Mouse (Mus musculus) forebrain, postnatal 0 days (tissue): ENCODE measurements around the gene Klrb1b. TPM values are rescaled to one million over a fixed set of nuclear protein-coding genes. Genes with fewer than 3 reads are reported as not detected.

Experiments
- ATAC-seq: fragments of 200-750 bp; cut with Nextera tagmentation; 2 replicates; pipeline ENCODE4 v1.8.0; 2017; ENCODE audit warnings: mild to moderate bottlenecking, moderate library complexity
- DNase-seq: peaks from one replicate; pipeline ENCODE4 v3.0.0-alpha.2; 2015
- H3K27ac ChIP-seq: fragments of 300-500 bp; sonication (generic); 2 replicates; pipeline ENCODE4 v1.5.1; 2014; ENCODE audit warnings: low read depth, mild to moderate bottlenecking, antibody characterized with exemption, low read length, moderate library complexity, mixed read lengths
- H3K27me3 ChIP-seq: fragments of 300-500 bp; sonication (generic); 2 replicates; pipeline ENCODE4 v1.6.1; 2014; ENCODE audit warnings: mild to moderate bottlenecking, low read length, mixed read lengths; ENCODE audit not compliant: insufficient read depth
- H3K36me3 ChIP-seq: fragments of 300-500 bp; sonication (generic); 2 replicates; pipeline ENCODE4 v1.6.1; 2014; ENCODE audit warnings: mild to moderate bottlenecking, moderate library complexity; ENCODE audit not compliant: insufficient read depth
- H3K4me1 ChIP-seq: fragments of 300-500 bp; sonication (generic); 2 replicates; pipeline ENCODE4 v1.6.1; 2014; ENCODE audit warnings: antibody characterized with exemption; ENCODE audit not compliant: insufficient read depth
- H3K4me2 ChIP-seq: fragments of 300-500 bp; sonication (generic); 2 replicates; pipeline ENCODE4 v1.6.1; 2014; ENCODE audit warnings: low read depth, mild to moderate bottlenecking, moderate library complexity
- H3K4me3 ChIP-seq: fragments of 300-500 bp; sonication (generic); 2 replicates; pipeline ENCODE4 v1.5.1; 2014; ENCODE audit warnings: low read depth, low read length, mixed read lengths
- H3K9ac ChIP-seq: fragments of 300-500 bp; sonication (generic); 2 replicates; pipeline ENCODE4 v1.6.1; 2014; ENCODE audit warnings: mild to moderate bottlenecking
- H3K9me3 ChIP-seq: fragments of 300-500 bp; sonication (generic); 2 replicates; pipeline ENCODE4 v1.6.1; 2016; ENCODE audit warnings: low read length
- CTCF ChIP-seq: sonication (generic); IDR thresholded peaks from 2 replicates; pipeline ENCODE4 v1.5.1; 2016; ENCODE audit warnings: antibody characterized with exemption, control low read depth, low read depth
- WGBS: fragments of 180-500 bp; shearing (Covaris S2); extraction: QIAGEN DNeasy Blood & Tissue Kit; methylation state at CpG from one replicate; pipeline ENCODE4 v1.1.7; 2014; 5-methylcytosine and 5-hydroxymethylcytosine counted together
- polyA plus RNA-seq: library from polyadenylated mRNA; unstranded; fragments of >200 nt; fragmentation: Nextera tagmentation; extraction: Ambion mirVana; gene quantifications from 2 replicates; pipeline ENCODE4 v1.2.1, GENCODE M21; 2015
- total RNA-seq: library from RNA; depleted of rRNA; stranded (reverse); fragments of >200 nt; gene quantifications from 2 replicates; pipeline ENCODE4 v1.2.3, GENCODE M21; 2014; rRNA removed

Klrb1b gene
- total RNA-seq = not detected in 2 replicates
- not detected in 2 replicates for polyA plus RNA-seq

DNA sequence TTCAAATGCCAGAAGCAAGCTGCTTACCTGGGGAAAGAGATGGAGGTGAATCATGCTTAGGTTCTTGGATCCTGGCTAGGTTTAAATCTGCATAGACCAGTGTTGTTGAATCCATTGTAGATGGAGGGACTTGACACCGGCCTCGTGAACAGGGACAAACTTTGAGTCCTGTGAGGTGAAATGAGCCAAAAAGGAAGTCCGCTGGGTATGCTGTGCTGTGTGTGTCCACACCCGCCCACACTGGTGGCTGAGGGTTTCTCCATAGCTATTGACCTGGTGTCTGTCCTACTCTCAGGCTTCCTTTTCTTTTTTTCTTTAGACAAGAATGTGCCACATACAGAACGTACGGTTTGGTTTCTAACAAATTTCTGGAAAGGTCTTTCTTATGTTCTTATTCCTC, at the start of gene Klrb1b, which contains the start of gene Gm44511:
Klrb1b (minus strand) TSS at position 200 of the 400 bp plus-strand sequence.
Gm44511 (minus strand) TSS at position 184 of the 400 bp plus-strand sequence.
- no peaks in the 10 kb centered on the region for H3K27me3 ChIP-seq
- H3K9ac ChIP-seq = no peak within 1 kb of the TSS
- ATAC-seq (no peak), DNase-seq (no peak)
- no peak for TF ChIP-seq CTCF
- H3K27ac ChIP-seq = no peak within 1 kb of the TSS
- H3K9me3 ChIP-seq = no peaks in the 10 kb centered on the region
- H3K36me3 ChIP-seq = no peaks in the 10 kb centered on the region
- no peak within 1 kb of the TSS for H3K4me3 ChIP-seq
- no peak within 1 kb of the TSS for H3K4me2 ChIP-seq
- 92% methylated on average over 6 of the region's 6 CpGs for WGBS
- H3K4me1 ChIP-seq = no peaks in the 10 kb centered on the region

DNA sequence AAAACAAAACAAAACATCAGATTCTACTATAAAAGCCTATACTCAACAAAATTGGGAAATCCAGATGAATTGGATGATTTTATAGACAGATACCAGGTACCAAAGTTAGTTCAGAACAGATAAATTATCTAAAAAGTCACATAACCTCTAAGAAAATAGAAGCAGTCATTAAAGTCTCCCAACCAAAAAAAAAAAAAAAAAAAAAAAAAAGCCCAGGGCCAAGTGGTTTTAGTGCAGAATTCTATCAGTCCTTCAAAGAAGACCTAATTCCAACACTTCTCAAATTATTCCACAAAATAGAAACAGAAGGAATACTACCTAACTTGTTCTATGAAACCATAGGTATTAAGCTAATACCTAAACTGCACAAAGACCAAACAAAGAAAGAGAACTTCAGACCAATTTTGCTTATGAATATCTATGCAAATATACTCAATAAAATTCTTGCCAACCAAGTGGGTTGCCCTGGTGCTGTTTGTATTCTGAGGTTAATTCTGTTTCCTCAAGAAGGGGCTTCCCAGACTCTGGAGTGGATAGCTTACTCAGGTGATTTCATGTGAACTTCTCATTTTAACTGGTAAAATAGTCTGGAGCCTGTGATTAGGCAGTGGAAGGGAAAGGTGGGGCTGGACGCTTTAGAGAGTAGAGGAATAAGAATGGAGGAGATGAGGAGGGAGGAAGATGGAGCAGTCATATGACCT, 45.9 kb upstream of the Klrb1b start:
- 89% methylated on average over 1 of the region's 1 CpGs for WGBS
- no peak for TF ChIP-seq CTCF
- no peaks in the 10 kb centered on the region for H3K4me1 ChIP-seq
- no peaks in the 10 kb centered on the region for H3K36me3 ChIP-seq
- no peak overlapping the region for H3K27ac ChIP-seq
- ATAC-seq = no peak
- no peak for DNase-seq
- no peak overlapping the region for H3K9ac ChIP-seq
- no peaks in the 10 kb centered on the region for H3K9me3 ChIP-seq
- H3K4me3 ChIP-seq = no peak overlapping the region
- H3K4me2 ChIP-seq = no peak overlapping the region
- H3K27me3 ChIP-seq = no peaks in the 10 kb centered on the region

DNA sequence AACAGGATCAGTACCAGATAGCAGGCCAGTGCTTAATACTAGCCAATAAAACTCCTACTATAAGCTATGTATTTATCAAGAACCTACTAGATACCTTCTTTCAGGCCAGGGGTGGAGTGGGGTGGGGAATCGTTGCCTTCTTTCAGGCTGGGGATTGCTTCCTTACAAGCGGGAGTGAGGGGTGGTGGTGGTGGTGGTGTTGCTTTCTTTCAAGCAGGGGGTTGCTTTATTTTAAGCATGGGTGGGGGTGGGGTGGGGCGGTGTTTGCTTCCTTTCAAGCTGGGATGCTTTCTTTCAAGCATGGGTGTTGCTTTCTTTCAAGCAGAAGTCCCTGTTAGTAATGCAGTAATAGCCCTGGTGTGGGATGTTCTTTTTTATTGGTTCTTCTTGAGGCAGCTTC, 42.7 kb upstream of the Klrb1b start:
- WGBS = 12% methylated on average over 3 of the region's 3 CpGs
- TF ChIP-seq CTCF = no peak
- Histone ChIP-seq H3K9me3 (no peaks in the 10 kb centered on the region), H3K36me3 (no peaks in the 10 kb centered on the region), H3K9ac (no peak overlapping the region), H3K4me1 (no peaks in the 10 kb centered on the region), H3K27me3 (no peaks in the 10 kb centered on the region), H3K4me3 (no peak overlapping the region), H3K27ac (no peak overlapping the region), H3K4me2 (no peak overlapping the region)
- DNase-seq = no peak
- no peak for ATAC-seq

DNA sequence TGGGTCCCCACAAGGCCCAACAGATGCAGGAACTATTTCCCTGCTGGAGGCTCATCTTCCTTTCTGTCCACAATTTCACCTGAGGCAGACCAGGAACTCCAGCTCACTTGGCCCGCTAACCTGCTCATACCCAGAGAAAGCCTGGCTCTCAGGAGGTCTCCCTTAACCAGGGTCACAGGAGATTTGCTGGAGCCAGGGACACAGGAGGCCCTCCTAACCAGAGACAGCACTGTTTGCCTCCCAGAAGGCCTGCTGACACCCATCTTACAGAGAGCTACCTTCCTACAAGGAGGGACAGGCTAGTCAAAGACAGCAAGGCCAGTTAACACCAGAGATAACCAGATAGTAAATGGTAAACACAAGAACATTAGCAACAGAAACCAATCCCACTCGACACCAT, 31.8 kb upstream of the Klrb1b start:
- no peak for TF ChIP-seq CTCF
- ATAC-seq (no peak), DNase-seq (no peak)
- H3K27me3 ChIP-seq = no peaks in the 10 kb centered on the region
- H3K36me3 ChIP-seq = no peaks in the 10 kb centered on the region
- no peak overlapping the region for H3K9ac ChIP-seq
- H3K4me3 ChIP-seq = no peak overlapping the region
- H3K9me3 ChIP-seq = no peaks in the 10 kb centered on the region
- no peak overlapping the region for H3K4me2 ChIP-seq
- WGBS = 90% methylated on average over 2 of the region's 2 CpGs
- no peak overlapping the region for H3K27ac ChIP-seq
- H3K4me1 ChIP-seq = no peaks in the 10 kb centered on the region

DNA sequence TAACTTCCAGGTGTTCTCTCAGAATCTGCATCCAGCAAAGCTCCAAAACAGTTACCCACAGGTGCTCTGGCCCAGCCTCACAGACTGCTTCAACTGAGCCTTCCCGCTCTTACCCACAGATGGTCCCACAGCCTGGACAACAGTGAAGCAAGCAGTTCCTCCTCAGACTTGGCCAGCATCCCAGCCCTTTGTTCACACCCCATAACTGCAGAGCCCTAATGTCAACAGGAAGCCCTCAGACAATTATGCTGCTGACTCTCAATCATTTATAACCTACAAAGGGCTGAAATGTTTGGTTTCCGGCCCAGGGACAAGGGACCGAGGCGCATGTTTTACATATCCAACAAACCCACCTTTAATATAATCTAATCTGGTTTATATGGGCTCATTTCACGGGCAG, 30.1 kb upstream of the Klrb1b start:
- H3K9ac ChIP-seq = no peak overlapping the region
- peak; percentile 59 for ATAC-seq

DNA sequence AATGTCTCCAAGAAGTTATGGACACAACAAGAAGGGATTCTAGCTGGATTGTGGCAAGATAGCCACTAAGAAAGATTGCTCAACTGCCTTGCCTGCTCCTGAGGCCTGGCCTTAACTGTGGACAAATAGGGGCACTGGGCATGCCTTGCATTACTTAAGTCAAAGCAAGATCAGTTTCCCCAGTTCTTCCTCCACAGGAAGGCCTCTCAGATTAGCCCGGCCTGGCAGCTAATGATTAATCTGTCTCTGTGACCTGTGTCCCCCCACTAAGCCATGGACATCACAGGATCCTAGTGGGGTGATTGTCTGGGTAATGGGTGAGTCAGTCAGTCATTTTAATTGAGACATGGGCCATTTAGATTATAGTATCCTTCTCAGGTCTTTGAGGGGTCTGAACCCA, 29.3 kb upstream of the Klrb1b start:
- no peaks in the 10 kb centered on the region for H3K9me3 ChIP-seq
- ATAC-seq = no peak
- 77% methylated on average over 1 of the region's 1 CpGs for WGBS

More for the DNA sequence above, 30.1 kb upstream of the Klrb1b start:
- no peak overlapping the region for H3K4me3 ChIP-seq
- H3K9me3 ChIP-seq = no peaks in the 10 kb centered on the region
- H3K27ac ChIP-seq = no peak overlapping the region
- 34% methylated on average over 5 of the region's 5 CpGs for WGBS
- H3K27me3 ChIP-seq = no peaks in the 10 kb centered on the region
- no peaks in the 10 kb centered on the region for H3K4me1 ChIP-seq
- no peak for DNase-seq
- H3K36me3 ChIP-seq = no peaks in the 10 kb centered on the region
- H3K4me2 ChIP-seq = no peak overlapping the region
- no peak for TF ChIP-seq CTCF

DNA sequence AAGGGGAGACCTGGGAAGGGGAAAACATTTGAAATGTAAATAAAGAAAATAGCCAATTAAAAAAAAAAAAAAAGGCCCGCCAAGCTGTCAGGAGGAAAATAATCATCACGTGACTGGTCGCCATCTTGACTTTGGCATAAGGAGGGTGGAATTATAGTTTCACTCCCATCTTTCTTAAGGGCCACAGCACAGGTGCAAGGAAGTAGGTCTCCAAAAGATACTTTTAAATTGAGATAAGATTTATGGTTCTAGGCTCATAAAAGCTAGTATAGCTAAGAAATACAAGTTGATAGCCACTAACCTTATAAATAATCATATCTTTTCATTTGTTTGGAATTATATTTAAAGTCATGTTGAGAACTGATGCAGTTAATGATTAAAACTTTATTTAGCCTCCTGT, 28.8 kb upstream of the Klrb1b start:
- H3K9me3 ChIP-seq = no peaks in the 10 kb centered on the region
- no peak overlapping the region for H3K9ac ChIP-seq
- no peak overlapping the region for H3K27ac ChIP-seq
- no peaks in the 10 kb centered on the region for H3K4me1 ChIP-seq
- no peaks in the 10 kb centered on the region for H3K27me3 ChIP-seq
- 93% methylated on average over 3 of the region's 3 CpGs for WGBS
- no peak for TF ChIP-seq CTCF
- ATAC-seq (no peak), DNase-seq (no peak)
- no peak overlapping the region for H3K4me2 ChIP-seq
- no peaks in the 10 kb centered on the region for H3K36me3 ChIP-seq
- H3K4me3 ChIP-seq = no peak overlapping the region

More for the DNA sequence above, 29.3 kb upstream of the Klrb1b start:
- Histone ChIP-seq H3K27me3 (no peaks in the 10 kb centered on the region), H3K9ac (no peak overlapping the region), H3K27ac (no peak overlapping the region), H3K36me3 (no peaks in the 10 kb centered on the region), H3K4me3 (no peak overlapping the region), H3K4me1 (no peaks in the 10 kb centered on the region), H3K4me2 (no peak overlapping the region)
- TF ChIP-seq CTCF = no peak
- DNase-seq = no peak
